Mouse (Mus musculus): ENCODE data around the gene Disp2. TPM values are rescaled to one million over a fixed set of nuclear protein-coding genes. Genes with fewer than 3 reads are reported as not detected.

Gene Disp2
- polyA plus RNA-seq, 1 experiment from 2014 or later = 0.60 TPM

DNA sequence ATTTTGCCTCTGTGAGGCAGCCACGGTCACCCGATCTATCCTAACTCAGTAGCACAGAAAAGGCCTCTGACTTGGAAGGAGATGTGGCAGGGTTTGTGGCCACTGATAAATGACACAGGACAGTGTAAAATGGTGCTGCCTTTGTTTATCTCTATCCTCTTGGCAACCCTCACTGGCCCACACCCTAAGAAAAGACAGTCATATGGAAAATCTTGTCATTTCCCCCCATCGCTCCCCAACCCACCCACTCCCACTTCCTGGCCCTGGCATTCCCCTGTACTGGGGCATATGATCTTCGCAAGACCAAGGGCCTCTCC lies 26.8 kb upstream of the Disp2 start:
- peak overlapping the region; percentile 92 for H3K27ac ChIP-seq (ENCODE audit: low read depth, low read length)

GRCm38 (mm10) chr2:118754143-118754542 lies 25.4 kb upstream of the Disp2 start:
- H3K27me3 ChIP-seq (replicated peaks; ENCODE audit: control insufficient read depth, insufficient read depth, low read length) = peaks cover 2% of the 10 kb centered on the region; the same call in 1 of the 2 replicates
- no peaks in the 10 kb centered on the region for H3K9me3 ChIP-seq (ENCODE audit: control insufficient read depth, low read length)
- no peak overlapping the region for H3K4me2 ChIP-seq
- H3K9ac ChIP-seq (ENCODE audit: low read depth, low read length) = no peak overlapping the region
- WGBS = 82% methylated on average over 5 of the region's 5 CpGs
- H3K36me3 ChIP-seq (ENCODE audit: control insufficient read depth, insufficient read depth, low read length) = peaks cover 5% of the 10 kb centered on the region; the same call in 1 of the 2 replicates
- ATAC-seq (replicated peaks; ENCODE audit: low FRiP score) (no peak), DNase-seq (ENCODE audit: low spot score) (no peak)
- peaks cover 28% of the 10 kb centered on the region for H3K4me1 ChIP-seq (replicated peaks; ENCODE audit: control insufficient read depth, insufficient read depth, low read length)
- no peak overlapping the region for H3K27ac ChIP-seq (ENCODE audit: low read depth, low read length)
- no peak overlapping the region for H3K4me3 ChIP-seq (ENCODE audit: low read depth, low read length)

More for the DNA sequence above, 26.8 kb upstream of the Disp2 start:
- Histone ChIP-seq H3K36me3 (ENCODE audit: control insufficient read depth, insufficient read depth, low read length) (peaks cover 9% of the 10 kb centered on the region; the same call in 1 of the 2 replicates), H3K9ac (ENCODE audit: low read depth, low read length) (peak overlapping the region; percentile 49), H3K4me1 (replicated peaks; ENCODE audit: control insufficient read depth, insufficient read depth, low read length) (peaks cover 33% of the 10 kb centered on the region), H3K4me3 (ENCODE audit: low read depth, low read length) (no peak overlapping the region), H3K27me3 (replicated peaks; ENCODE audit: control insufficient read depth, insufficient read depth, low read length) (0 out of 2 replicates have a peak, but pooled peaks cover 2% of the 10 kb centered on the region), H3K9me3 (ENCODE audit: control insufficient read depth, low read length) (no peaks in the 10 kb centered on the region), H3K4me2 (peak overlapping the region; percentile 48)
- 44% methylated on average over 4 of the region's 4 CpGs for WGBS
- ATAC-seq (replicated peaks; ENCODE audit: low FRiP score) (peak; percentile 88), DNase-seq (ENCODE audit: low spot score) (no peak)

DNA sequence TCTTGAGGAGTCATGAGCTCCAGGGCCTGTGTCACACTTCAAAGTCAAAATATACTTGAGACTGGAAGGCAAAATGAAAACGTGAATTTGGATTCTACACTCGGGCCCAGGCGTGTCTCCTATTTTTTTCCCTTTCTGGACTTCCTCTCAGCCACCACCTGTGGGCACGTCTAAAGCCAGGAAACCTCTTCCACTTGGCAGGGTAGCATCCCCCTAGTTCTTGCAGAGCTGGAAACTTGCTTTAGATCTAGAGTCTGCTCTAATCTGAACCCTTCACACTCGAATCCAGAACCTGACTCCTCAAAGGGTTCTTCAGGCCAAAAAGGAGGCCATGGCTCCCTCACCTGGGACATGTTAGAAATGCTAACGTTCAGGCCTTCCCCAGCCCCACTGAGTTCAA lies 24.1 kb upstream of the Disp2 start:
- Histone ChIP-seq H3K27me3 (replicated peaks; ENCODE audit: control insufficient read depth, insufficient read depth, low read length) (peaks cover 2% of the 10 kb centered on the region; the same call in 1 of the 2 replicates), H3K9me3 (ENCODE audit: control insufficient read depth, low read length) (no peaks in the 10 kb centered on the region), H3K27ac (ENCODE audit: low read depth, low read length) (no peak overlapping the region), H3K4me3 (ENCODE audit: low read depth, low read length) (no peak overlapping the region), H3K4me1 (replicated peaks; ENCODE audit: control insufficient read depth, insufficient read depth, low read length) (peaks cover 20% of the 10 kb centered on the region), H3K4me2 (no peak overlapping the region), H3K9ac (ENCODE audit: low read depth, low read length) (no peak overlapping the region), H3K36me3 (ENCODE audit: control insufficient read depth, insufficient read depth, low read length) (peaks cover 1% of the 10 kb centered on the region; the same call in 1 of the 2 replicates)
- ATAC-seq (replicated peaks; ENCODE audit: low FRiP score) (no peak), DNase-seq (ENCODE audit: low spot score) (no peak)
- 71% methylated on average over 6 of the region's 6 CpGs for WGBS

GRCm38 (mm10) chr2:118756103-118756502 lies 23.4 kb upstream of the Disp2 start:
- Histone ChIP-seq H3K9ac (ENCODE audit: low read depth, low read length) (0 out of 2 replicates have a peak overlapping the region, but pooled peaks have one; percentile 26), H3K27ac (ENCODE audit: low read depth, low read length) (no peak overlapping the region), H3K4me1 (replicated peaks; ENCODE audit: control insufficient read depth, insufficient read depth, low read length) (peaks cover 18% of the 10 kb centered on the region), H3K4me3 (ENCODE audit: low read depth, low read length) (no peak overlapping the region), H3K36me3 (ENCODE audit: control insufficient read depth, insufficient read depth, low read length) (no peaks in the 10 kb centered on the region), H3K4me2 (no peak overlapping the region; the same call in 1 of the 2 replicates), H3K27me3 (replicated peaks; ENCODE audit: control insufficient read depth, insufficient read depth, low read length) (peaks cover 3% of the 10 kb centered on the region; the same call in 1 of the 2 replicates), H3K9me3 (ENCODE audit: control insufficient read depth, low read length) (no peaks in the 10 kb centered on the region)
- 49% methylated on average over 4 of the region's 4 CpGs for WGBS
- DNase-seq (ENCODE audit: low spot score) (no peak), ATAC-seq (replicated peaks; ENCODE audit: low FRiP score) (no peak)

DNA sequence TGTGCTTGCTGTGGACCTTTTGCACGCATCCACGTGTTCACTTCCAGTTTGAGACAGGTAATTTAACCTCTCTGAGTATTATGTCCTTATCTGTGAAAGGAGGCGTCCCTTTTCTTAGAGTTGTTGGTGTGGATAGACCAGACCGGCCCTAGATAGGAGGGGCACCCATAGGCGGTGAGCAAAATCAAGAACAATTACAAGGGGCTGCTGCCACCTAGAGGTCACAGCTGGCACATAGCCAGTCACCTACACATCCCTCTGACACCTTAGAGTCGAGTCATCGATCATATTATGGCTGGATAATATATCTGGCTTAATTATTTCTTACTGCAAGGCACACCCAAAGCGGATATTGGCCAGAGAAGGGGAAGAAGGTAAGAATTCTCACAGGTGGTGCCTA lies 19.7 kb upstream of the Disp2 start:
- Histone ChIP-seq H3K9me3 (ENCODE audit: control insufficient read depth, low read length) (no peaks in the 10 kb centered on the region), H3K4me1 (replicated peaks; ENCODE audit: control insufficient read depth, insufficient read depth, low read length) (peaks cover 27% of the 10 kb centered on the region), H3K4me2 (no peak overlapping the region), H3K36me3 (ENCODE audit: control insufficient read depth, insufficient read depth, low read length) (no peaks in the 10 kb centered on the region), H3K27ac (ENCODE audit: low read depth, low read length) (no peak overlapping the region), H3K27me3 (replicated peaks; ENCODE audit: control insufficient read depth, insufficient read depth, low read length) (peaks cover 9% of the 10 kb centered on the region; the same call in 1 of the 2 replicates), H3K9ac (ENCODE audit: low read depth, low read length) (no peak overlapping the region), H3K4me3 (ENCODE audit: low read depth, low read length) (no peak overlapping the region)
- DNase-seq (ENCODE audit: low spot score) (peak; percentile 61), ATAC-seq (replicated peaks; ENCODE audit: low FRiP score) (peak; percentile 65)
- WGBS = 9% methylated on average over 8 of the region's 8 CpGs

DNA sequence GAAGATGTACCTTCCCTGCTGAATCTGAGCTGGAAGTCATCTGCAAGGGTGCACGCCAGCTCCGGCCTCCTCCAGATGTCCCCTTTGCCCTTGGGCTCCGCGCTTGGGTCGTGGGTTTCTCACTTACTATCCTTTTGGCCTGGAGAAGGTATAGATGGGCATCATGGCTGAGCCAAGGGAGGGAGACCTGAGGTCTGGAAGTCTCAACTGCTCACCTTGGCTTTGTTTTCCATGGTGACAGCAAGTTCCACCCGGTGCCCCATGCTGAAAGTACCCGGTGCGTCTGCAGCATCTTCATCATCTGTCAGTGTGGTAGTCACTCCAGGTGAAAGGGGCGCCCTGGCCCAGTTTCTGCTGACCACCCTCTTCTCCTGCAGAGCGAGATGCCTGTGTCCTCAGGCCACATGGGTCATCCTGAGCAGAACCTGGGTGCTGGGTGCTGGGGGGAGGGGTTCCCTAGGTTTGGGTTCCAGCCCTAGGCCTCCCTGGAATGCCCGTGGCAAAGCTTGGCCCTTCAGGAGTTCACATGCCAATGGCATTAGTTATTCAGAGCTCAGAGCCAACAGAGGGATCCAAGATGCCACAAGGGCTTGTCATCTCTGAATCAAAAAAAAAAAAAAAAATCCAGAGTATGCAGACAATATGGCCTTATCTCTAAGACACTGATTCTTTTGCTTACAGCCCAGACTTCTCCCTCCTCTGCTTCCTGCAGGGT lies 19.1 kb upstream of the Disp2 start:
- H3K4me3 ChIP-seq (ENCODE audit: low read depth, low read length) = no peak overlapping the region
- ATAC-seq (replicated peaks; ENCODE audit: low FRiP score) (no peak), DNase-seq (ENCODE audit: low spot score) (no peak)
- WGBS = 81% methylated on average over 11 of the region's 11 CpGs
- peaks cover 9% of the 10 kb centered on the region; the same call in 1 of the 2 replicates for H3K27me3 ChIP-seq (replicated peaks; ENCODE audit: control insufficient read depth, insufficient read depth, low read length)
- H3K9me3 ChIP-seq (ENCODE audit: control insufficient read depth, low read length) = no peaks in the 10 kb centered on the region
- no peak overlapping the region for H3K27ac ChIP-seq (ENCODE audit: low read depth, low read length)
- H3K4me2 ChIP-seq = no peak overlapping the region
- peaks cover 27% of the 10 kb centered on the region for H3K4me1 ChIP-seq (replicated peaks; ENCODE audit: control insufficient read depth, insufficient read depth, low read length)
- no peak overlapping the region for H3K9ac ChIP-seq (ENCODE audit: low read depth, low read length)
- no peaks in the 10 kb centered on the region for H3K36me3 ChIP-seq (ENCODE audit: control insufficient read depth, insufficient read depth, low read length)

DNA sequence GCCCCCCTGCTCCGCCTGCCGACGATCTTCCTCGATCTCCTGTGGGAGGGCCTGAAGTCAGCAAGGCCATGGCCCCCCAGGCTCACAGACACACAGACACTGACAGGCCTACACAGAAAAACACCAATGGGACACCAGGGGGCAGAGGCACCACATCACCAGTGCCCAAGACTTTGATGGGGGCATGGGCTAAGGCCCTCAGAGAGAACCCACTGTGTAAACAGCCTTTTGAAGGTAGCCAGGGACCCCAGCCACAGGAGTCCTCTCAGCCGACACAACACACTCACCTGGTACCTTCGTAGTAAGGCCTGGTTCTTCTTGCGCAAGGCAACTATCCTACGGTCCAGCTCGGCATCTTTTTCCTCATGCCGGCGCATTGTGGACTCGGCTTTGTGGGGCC lies 18.2 kb upstream of the Disp2 start:
- no peak overlapping the region for H3K27ac ChIP-seq (ENCODE audit: low read depth, low read length)
- H3K4me3 ChIP-seq (ENCODE audit: low read depth, low read length) = no peak overlapping the region
- no peaks in the 10 kb centered on the region for H3K9me3 ChIP-seq (ENCODE audit: control insufficient read depth, low read length)
- WGBS = 81% methylated on average over 12 of the region's 12 CpGs
- peak overlapping the region; percentile 69 for H3K4me2 ChIP-seq
- no peaks in the 10 kb centered on the region for H3K36me3 ChIP-seq (ENCODE audit: control insufficient read depth, insufficient read depth, low read length)
- peaks cover 9% of the 10 kb centered on the region; the same call in 1 of the 2 replicates for H3K27me3 ChIP-seq (replicated peaks; ENCODE audit: control insufficient read depth, insufficient read depth, low read length)
- ATAC-seq (replicated peaks; ENCODE audit: low FRiP score) (no peak), DNase-seq (ENCODE audit: low spot score) (no peak)
- peaks cover 27% of the 10 kb centered on the region for H3K4me1 ChIP-seq (replicated peaks; ENCODE audit: control insufficient read depth, insufficient read depth, low read length)
- H3K9ac ChIP-seq (ENCODE audit: low read depth, low read length) = peak overlapping the region; percentile 5; the same call in 1 of the 2 replicates

- DNase-seq (ENCODE audit: low spot score) (peak; percentile 75), ATAC-seq (replicated peaks; ENCODE audit: low FRiP score) (peak; percentile 73)
- Histone ChIP-seq H3K27me3 (replicated peaks; ENCODE audit: control insufficient read depth, insufficient read depth, low read length) (peaks cover 9% of the 10 kb centered on the region; the same call in 1 of the 2 replicates), H3K4me2 (peak within 1 kb of the TSS; percentile 69), H3K9me3 (ENCODE audit: control insufficient read depth, low read length) (no peaks in the 10 kb centered on the region), H3K36me3 (ENCODE audit: control insufficient read depth, insufficient read depth, low read length) (no peaks in the 10 kb centered on the region), H3K9ac (ENCODE audit: low read depth, low read length) (peak within 1 kb of the TSS; percentile 59), H3K4me1 (replicated peaks; ENCODE audit: control insufficient read depth, insufficient read depth, low read length) (peaks cover 28% of the 10 kb centered on the region), H3K27ac (ENCODE audit: low read depth, low read length) (peak within 1 kb of the TSS; percentile 66), H3K4me3 (ENCODE audit: low read depth, low read length) (peak within 1 kb of the TSS; percentile 35)
- WGBS = 17% methylated on average over 29 of the region's 29 CpGs
These were observed 17.4 kb upstream of the Disp2 start, which contains the start of gene Ccdc9b for GRCm38 (mm10) chr2:118761906-118762783. TSS of gene Ccdc9b (minus strand) at chr2:118762661.

All from liver, embryonic 11.5 days (tissue).